Mouse (Mus musculus) induced T-regulatory cell, adult 2 months (primary cell): ENCODE results near the gene Rtn2.

Experiments used
- DNase-seq: peaks from one replicate; pipeline ENCODE4 v3.0.0-alpha.2; 2012; ENCODE audit warnings: low read depth

Gene Rtn2

GRCm38 (mm10) chr7:19282385-19282784 lies at the start of gene Rtn2:
Rtn2 (plus strand) TSS chr7:19282624.
- peak; percentile 94 for DNase-seq

- no peak for DNase-seq
Observed at GRCm38 (mm10) chr7:19234652-19235051, 47.8 kb upstream of the Rtn2 start.

- DNase-seq = no peak
Observed at GRCm38 (mm10) chr7:19235092-19235671, 47.2 kb upstream of the Rtn2 start.

GRCm38 (mm10) chr7:19236411-19236810 lies 46.0 kb upstream of the Rtn2 start:
- DNase-seq = no peak

GRCm38 (mm10) chr7:19238344-19238743 lies 44.1 kb upstream of the Rtn2 start:
- DNase-seq = no peak

GRCm38 (mm10) chr7:19239423-19239822 lies 43.0 kb upstream of the Rtn2 start:
- peak; percentile 93 for DNase-seq

GRCm38 (mm10) chr7:19239986-19240385 lies 42.4 kb upstream of the Rtn2 start:
- no peak for DNase-seq

- no peak for DNase-seq
Observed at GRCm38 (mm10) chr7:19240905-19241463, 41.4 kb upstream of the Rtn2 start.

GRCm38 (mm10) chr7:19242005-19242404 lies 40.4 kb upstream of the Rtn2 start:
- no peak for DNase-seq

GRCm38 (mm10) chr7:19243858-19244257 lies 38.6 kb upstream of the Rtn2 start:
- no peak for DNase-seq

- no peak for DNase-seq
Observed at GRCm38 (mm10) chr7:19245083-19245482, 37.3 kb upstream of the Rtn2 start.

GRCm38 (mm10) chr7:19246855-19247254 lies 35.6 kb upstream of the Rtn2 start:
- DNase-seq = no peak

GRCm38 (mm10) chr7:19247511-19247910 lies 34.9 kb upstream of the Rtn2 start:
- DNase-seq = no peak

GRCm38 (mm10) chr7:19252078-19252477 lies 30.3 kb upstream of the Rtn2 start:
- no peak for DNase-seq

- DNase-seq = no peak
Observed at GRCm38 (mm10) chr7:19253437-19253836, 29.0 kb upstream of the Rtn2 start.

- no peak for DNase-seq
Observed at GRCm38 (mm10) chr7:19255395-19255794, 27.0 kb upstream of the Rtn2 start.

GRCm38 (mm10) chr7:19256567-19256966 lies 25.9 kb upstream of the Rtn2 start:
- peak; percentile 38 for DNase-seq

- peak; percentile 64 for DNase-seq
Observed at GRCm38 (mm10) chr7:19257390-19258022, 24.9 kb upstream of the Rtn2 start.

- DNase-seq = no peak
Observed at GRCm38 (mm10) chr7:19258336-19258735, 24.1 kb upstream of the Rtn2 start.

GRCm38 (mm10) chr7:19265147-19265546 lies 17.3 kb upstream of the Rtn2 start:
- DNase-seq = no peak

GRCm38 (mm10) chr7:19265928-19266822 lies 16.2 kb upstream of the Rtn2 start:
- peak; percentile 79 for DNase-seq

- peak; percentile 62 for DNase-seq
Observed at GRCm38 (mm10) chr7:19267051-19267450, 15.4 kb upstream of the Rtn2 start.
